Mouse (Mus musculus) ES-Bruce4 (cell line): ENCODE measurements around the gene Jakmip3.

Experiments
- CTCF ChIP-seq: IDR thresholded peaks from one replicate; pipeline ENCODE4 v1.8.1; 2011; ENCODE audit warnings: low read depth, low read length
- POLR2A ChIP-seq: IDR thresholded peaks from one replicate; pipeline ENCODE4 v1.8.1; 2011; ENCODE audit warnings: low read length; ENCODE audit not compliant: insufficient read depth

DNA sequence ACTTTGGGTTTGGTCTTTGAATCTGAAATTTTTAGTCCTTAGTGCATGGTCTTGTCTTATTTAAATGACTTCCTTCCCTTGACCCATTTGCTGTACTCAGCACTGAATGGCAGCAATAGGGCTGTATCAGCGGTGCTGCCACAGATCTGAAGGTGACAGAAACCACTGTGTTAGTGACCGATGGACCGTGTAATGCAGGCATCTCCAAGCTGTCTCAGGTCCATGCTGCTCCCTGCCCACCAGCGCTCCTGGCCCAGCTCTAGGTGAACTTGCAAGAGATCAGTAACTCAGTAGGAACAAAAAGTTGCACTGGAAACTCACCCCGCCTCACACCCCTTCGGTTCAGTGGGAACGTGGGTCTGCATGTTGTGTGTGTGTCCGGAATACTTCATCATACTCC, 141.8 kb downstream of the Jakmip3 start:
- no peak for TF ChIP-seq CTCF
- TF ChIP-seq POLR2A, result no peak
